Mouse (Mus musculus): Measurements from ENCODE around the gene Slc25a51. TPM values are rescaled to one million over a fixed set of nuclear protein-coding genes. Genes with fewer than 3 reads are reported as not detected.

Slc25a51 gene
- polyA plus RNA-seq, 1 experiment, result 67.2 TPM

- TF ChIP-seq POLR2A (IDR thresholded peaks at IDR 0.05; ENCODE audit: low read depth, low read length) (no peak), CTCF (IDR thresholded peaks at IDR 0.05; ENCODE audit: extremely low read depth, insufficient read length, insufficient replicate concordance, low read depth, low read length) (no peak)
- H3K27me3 ChIP-seq (ENCODE audit: control insufficient read depth, insufficient read depth, low read length), result no peaks in the 10 kb centered on the region
- peaks cover 8% of the 10 kb centered on the region; the same call in 1 of the 2 replicates for H3K4me1 ChIP-seq (ENCODE audit: control insufficient read depth, insufficient read depth, insufficient read length, low read length)
- H3K4me3 ChIP-seq (ENCODE audit: low read depth, low read length), result no peak overlapping the region
- WGBS, result 89% methylated on average over 7 of the region's 7 CpGs
- H3K27ac ChIP-seq (ENCODE audit: insufficient read depth, low read depth, low read length), result no peak overlapping the region
- H3K36me3 ChIP-seq (ENCODE audit: control insufficient read depth, insufficient read depth, low read length), result peaks cover 8% of the 10 kb centered on the region; the same call in 1 of the 2 replicates
Observed at GRCm38 (mm10) chr4:45429451-45429850, 20.9 kb upstream of the Slc25a51 start.

DNA sequence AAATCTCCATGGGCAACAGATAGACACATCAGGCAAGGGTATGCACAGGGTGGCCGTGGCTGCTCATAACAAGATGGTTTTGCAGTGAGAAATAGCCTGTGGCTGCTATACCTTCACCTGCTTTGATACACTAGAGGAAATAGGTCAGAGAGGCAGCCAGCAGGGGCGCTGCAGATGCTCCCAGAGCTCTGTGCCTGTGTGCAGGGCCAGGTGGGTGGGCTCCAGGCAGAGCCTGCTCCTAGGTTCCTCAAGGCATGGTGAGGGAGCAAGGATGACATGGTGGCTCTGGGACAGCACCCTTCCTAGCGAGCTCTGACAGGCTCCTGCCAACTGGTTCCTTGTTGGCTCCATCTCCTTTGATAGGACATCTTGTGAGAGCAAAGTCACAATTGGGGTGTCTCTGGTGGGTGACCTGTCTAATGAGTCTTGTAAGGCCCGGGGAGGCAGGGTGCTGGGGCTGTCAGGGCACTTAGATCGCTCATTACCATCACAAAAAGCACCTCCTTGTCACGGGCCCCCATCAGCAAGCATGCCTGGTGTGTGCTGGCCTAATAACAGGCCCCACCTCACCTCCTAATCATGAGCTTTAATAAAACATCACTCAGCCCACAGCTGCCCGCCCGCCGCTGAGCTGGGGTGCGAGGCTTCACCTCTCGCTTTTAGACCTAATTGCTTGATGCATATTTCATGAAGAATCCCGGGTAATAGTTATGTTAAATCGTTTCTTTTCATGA, 18.3 kb upstream of the Slc25a51 start:
- Histone ChIP-seq H3K4me1 (ENCODE audit: control insufficient read depth, insufficient read depth, insufficient read length, low read length) (peaks cover 17% of the 10 kb centered on the region), H3K27ac (ENCODE audit: insufficient read depth, low read depth, low read length) (no peak overlapping the region), H3K27me3 (ENCODE audit: control insufficient read depth, insufficient read depth, low read length) (no peaks in the 10 kb centered on the region), H3K4me3 (ENCODE audit: low read depth, low read length) (no peak overlapping the region), H3K36me3 (ENCODE audit: control insufficient read depth, insufficient read depth, low read length) (peaks cover 10% of the 10 kb centered on the region; the same call in 1 of the 2 replicates)
- TF ChIP-seq CTCF (IDR thresholded peaks at IDR 0.05; ENCODE audit: extremely low read depth, insufficient read length, insufficient replicate concordance, low read depth, low read length) (0 out of 2 replicates have a peak, but pooled peaks have one; percentile 5), POLR2A (IDR thresholded peaks at IDR 0.05; ENCODE audit: low read depth, low read length) (no peak)
- WGBS, result 84% methylated on average over 13 of the region's 13 CpGs

GRCm38 (mm10) chr4:45423406-45423805, 14.8 kb upstream of the Slc25a51 start:
- Histone ChIP-seq H3K36me3 (ENCODE audit: control insufficient read depth, insufficient read depth, low read length) (0 out of 2 replicates have a peak, but pooled peaks cover 7% of the 10 kb centered on the region), H3K27me3 (ENCODE audit: control insufficient read depth, insufficient read depth, low read length) (no peaks in the 10 kb centered on the region), H3K27ac (ENCODE audit: insufficient read depth, low read depth, low read length) (peak overlapping the region; percentile 33; the same call in 1 of the 2 replicates), H3K4me3 (ENCODE audit: low read depth, low read length) (no peak overlapping the region), H3K4me1 (ENCODE audit: control insufficient read depth, insufficient read depth, insufficient read length, low read length) (peaks cover 17% of the 10 kb centered on the region)
- WGBS, result 42% methylated on average over 8 of the region's 8 CpGs
- TF ChIP-seq POLR2A (IDR thresholded peaks at IDR 0.05; ENCODE audit: low read depth, low read length) (no peak), CTCF (IDR thresholded peaks at IDR 0.05; ENCODE audit: extremely low read depth, insufficient read length, insufficient replicate concordance, low read depth, low read length) (no peak)

- Histone ChIP-seq H3K27ac (ENCODE audit: insufficient read depth, low read depth, low read length) (no peak overlapping the region), H3K27me3 (ENCODE audit: control insufficient read depth, insufficient read depth, low read length) (no peaks in the 10 kb centered on the region), H3K36me3 (ENCODE audit: control insufficient read depth, insufficient read depth, low read length) (0 out of 2 replicates have a peak, but pooled peaks cover 7% of the 10 kb centered on the region), H3K4me1 (ENCODE audit: control insufficient read depth, insufficient read depth, insufficient read length, low read length) (peaks cover 17% of the 10 kb centered on the region), H3K4me3 (ENCODE audit: low read depth, low read length) (no peak overlapping the region)
- WGBS, result 81% methylated on average over 10 of the region's 10 CpGs
- TF ChIP-seq CTCF (IDR thresholded peaks at IDR 0.05; ENCODE audit: extremely low read depth, insufficient read length, insufficient replicate concordance, low read depth, low read length) (no peak), POLR2A (IDR thresholded peaks at IDR 0.05; ENCODE audit: low read depth, low read length) (no peak)
Observed at GRCm38 (mm10) chr4:45422640-45423039, 14.1 kb upstream of the Slc25a51 start.

GRCm38 (mm10) chr4:45421519-45422260, 13.1 kb upstream of the Slc25a51 start:
- H3K27ac ChIP-seq (ENCODE audit: insufficient read depth, low read depth, low read length), result no peak overlapping the region

GRCm38 (mm10) chr4:45420733-45421132, 12.2 kb upstream of the Slc25a51 start:
- WGBS, result 68% methylated on average over 3 of the region's 3 CpGs
- TF ChIP-seq POLR2A (IDR thresholded peaks at IDR 0.05; ENCODE audit: low read depth, low read length) (no peak), CTCF (IDR thresholded peaks at IDR 0.05; ENCODE audit: extremely low read depth, insufficient read length, insufficient replicate concordance, low read depth, low read length) (no peak)

More at GRCm38 (mm10) chr4:45421519-45422260, 13.1 kb upstream of the Slc25a51 start:
- 85% methylated on average over 11 of the region's 11 CpGs for WGBS
- Histone ChIP-seq H3K4me3 (ENCODE audit: low read depth, low read length) (no peak overlapping the region), H3K27me3 (ENCODE audit: control insufficient read depth, insufficient read depth, low read length) (no peaks in the 10 kb centered on the region), H3K4me1 (ENCODE audit: control insufficient read depth, insufficient read depth, insufficient read length, low read length) (peaks cover 17% of the 10 kb centered on the region), H3K36me3 (ENCODE audit: control insufficient read depth, insufficient read depth, low read length) (0 out of 2 replicates have a peak, but pooled peaks cover 7% of the 10 kb centered on the region)
- TF ChIP-seq CTCF (IDR thresholded peaks at IDR 0.05; ENCODE audit: extremely low read depth, insufficient read length, insufficient replicate concordance, low read depth, low read length) (no peak), POLR2A (IDR thresholded peaks at IDR 0.05; ENCODE audit: low read depth, low read length) (no peak)

DNA sequence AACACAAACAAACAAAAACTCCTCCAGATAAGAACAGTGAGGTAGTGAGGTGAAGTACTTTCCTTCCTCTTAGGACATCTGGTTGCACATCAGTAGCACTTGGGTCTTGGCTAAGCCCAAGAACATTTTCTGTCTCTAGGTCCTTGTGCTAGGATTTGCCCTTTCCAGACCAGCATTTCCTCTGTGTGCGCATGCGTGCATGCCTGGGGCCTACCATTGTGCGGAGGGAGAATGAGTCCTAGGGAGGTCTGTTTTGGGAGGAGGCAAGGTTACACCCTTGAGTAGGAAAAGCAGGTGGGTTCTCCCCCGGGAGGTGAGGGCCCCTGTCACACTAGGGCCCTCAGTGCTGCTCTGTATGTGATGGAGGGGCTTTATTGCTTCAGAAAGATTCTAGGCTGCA, 10.5 kb upstream of the Slc25a51 start:
- H3K4me1 ChIP-seq (ENCODE audit: control insufficient read depth, insufficient read depth, insufficient read length, low read length), result peaks cover 6% of the 10 kb centered on the region
- WGBS, result 82% methylated on average over 4 of the region's 4 CpGs
- H3K27me3 ChIP-seq (ENCODE audit: control insufficient read depth, insufficient read depth, low read length), result no peaks in the 10 kb centered on the region
- H3K36me3 ChIP-seq (ENCODE audit: control insufficient read depth, insufficient read depth, low read length), result 0 out of 2 replicates have a peak, but pooled peaks cover 6% of the 10 kb centered on the region
- TF ChIP-seq CTCF (IDR thresholded peaks at IDR 0.05; ENCODE audit: extremely low read depth, insufficient read length, insufficient replicate concordance, low read depth, low read length) (no peak), POLR2A (IDR thresholded peaks at IDR 0.05; ENCODE audit: low read depth, low read length) (no peak)
- H3K27ac ChIP-seq (ENCODE audit: insufficient read depth, low read depth, low read length), result no peak overlapping the region
- no peak overlapping the region for H3K4me3 ChIP-seq (ENCODE audit: low read depth, low read length)

More at GRCm38 (mm10) chr4:45420733-45421132, 12.2 kb upstream of the Slc25a51 start:
- Histone ChIP-seq H3K4me1 (ENCODE audit: control insufficient read depth, insufficient read depth, insufficient read length, low read length) (peaks cover 17% of the 10 kb centered on the region), H3K36me3 (ENCODE audit: control insufficient read depth, insufficient read depth, low read length) (0 out of 2 replicates have a peak, but pooled peaks cover 6% of the 10 kb centered on the region), H3K27ac (ENCODE audit: insufficient read depth, low read depth, low read length) (no peak overlapping the region), H3K27me3 (ENCODE audit: control insufficient read depth, insufficient read depth, low read length) (no peaks in the 10 kb centered on the region), H3K4me3 (ENCODE audit: low read depth, low read length) (no peak overlapping the region)

Data from small intestine, adult 2 months (tissue).